Mouse (Mus musculus) liver, embryonic 16.5 days (tissue): ENCODE data around the gene Ceacam20. TPM values are rescaled to one million over a fixed set of nuclear protein-coding genes. Genes with fewer than 3 reads are reported as not detected.

Source experiments
- ATAC-seq: fragments of 200-750 bp; cut with Nextera tagmentation; 2 replicates; pipeline ENCODE4 v1.8.0; 2017; ENCODE audit warnings: low read depth, mild to moderate bottlenecking, moderate number of reproducible peaks, moderate library complexity
- H3K27ac ChIP-seq: fragments of 300-500 bp; sonication (generic); 2 replicates; pipeline ENCODE4 v1.5.1; 2014; ENCODE audit warnings: mild to moderate bottlenecking, low read length
- H3K27me3 ChIP-seq: fragments of 300-500 bp; sonication (generic); 2 replicates; pipeline ENCODE4 v1.6.1; 2014; ENCODE audit warnings: low read depth, low read length, mixed read lengths; ENCODE audit not compliant: control insufficient read depth, insufficient read depth
- H3K36me3 ChIP-seq: fragments of 300-500 bp; sonication (generic); 2 replicates; pipeline ENCODE4 v1.6.1; 2014; ENCODE audit warnings: mild to moderate bottlenecking; ENCODE audit not compliant: control insufficient read depth, insufficient read depth
- H3K4me1 ChIP-seq: fragments of 300-500 bp; sonication (generic); 2 replicates; pipeline ENCODE4 v1.6.1; 2014; ENCODE audit warnings: low read depth, low read length, mixed read lengths; ENCODE audit not compliant: control insufficient read depth
- H3K4me2 ChIP-seq: fragments of 300-500 bp; sonication (generic); 2 replicates; pipeline ENCODE4 v1.6.1; 2014; ENCODE audit warnings: low read depth, low read length, mixed read lengths
- H3K4me3 ChIP-seq: fragments of 300-500 bp; sonication (generic); 2 replicates; pipeline ENCODE4 v1.5.1; 2014; ENCODE audit warnings: low read depth, mild to moderate bottlenecking, low read length
- H3K9ac ChIP-seq: fragments of 300-500 bp; sonication (generic); 2 replicates; pipeline ENCODE4 v1.6.1; 2014; ENCODE audit warnings: low read depth, low read length
- H3K9me3 ChIP-seq: fragments of 300-500 bp; sonication (generic); replicated peaks from 2 replicates; pipeline ENCODE4 v1.6.1; 2016; ENCODE audit warnings: low read length; ENCODE audit not compliant: control insufficient read depth
- WGBS: fragments of 180-500 bp; shearing (Covaris S2); extraction: QIAGEN DNeasy Blood & Tissue Kit; methylation state at CpG from one replicate; pipeline ENCODE4 v1.1.7; 2014; ENCODE audit not compliant: insufficient replicate concordance; 5-methylcytosine and 5-hydroxymethylcytosine counted together
- polyA plus RNA-seq: library from polyadenylated mRNA; unstranded; fragments of >200 nt; fragmentation: Nextera tagmentation; extraction: Ambion mirVana; gene quantifications from 2 replicates; pipeline ENCODE4 v1.2.1, GENCODE M21; 2015

Ceacam20 gene
- polyA plus RNA-seq, 1 experiment from 2014 or later, result not detected

DNA sequence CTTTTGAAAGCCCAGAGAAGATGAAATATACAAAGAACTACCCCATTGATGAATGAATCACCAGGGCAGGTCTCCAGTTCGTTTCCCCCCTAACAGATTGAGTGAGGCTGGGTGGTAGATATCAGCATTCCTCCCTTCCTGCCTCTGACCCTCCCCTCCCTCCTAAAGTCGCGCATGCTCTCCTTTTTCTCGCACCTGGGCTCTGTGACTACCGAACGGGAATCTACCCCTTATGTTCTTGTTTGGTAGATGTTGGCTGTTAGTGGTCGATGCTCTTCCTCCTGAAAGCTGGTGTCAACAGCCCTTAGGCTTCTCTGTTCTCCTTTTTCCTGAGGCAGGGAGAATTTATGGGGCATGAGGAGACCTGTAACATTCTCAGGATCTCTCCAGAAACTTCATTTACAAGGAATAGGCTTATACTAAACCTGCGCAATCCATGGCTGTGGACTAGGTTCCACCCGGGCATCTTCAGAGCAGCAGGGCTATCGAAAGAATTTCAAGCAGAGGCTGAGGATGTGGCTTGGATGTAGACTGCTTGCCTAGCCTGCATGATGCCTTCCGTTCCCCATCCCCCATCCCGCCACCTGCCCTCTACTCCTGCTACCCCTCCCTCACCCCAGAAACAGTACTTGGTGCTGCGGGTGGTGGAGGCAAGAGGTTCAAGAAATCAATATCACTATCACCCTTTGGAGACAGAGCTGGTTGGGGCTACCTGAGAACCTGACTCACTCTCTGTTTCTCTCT lies 32.9 kb upstream of the Ceacam20 start:
- WGBS, result 12% methylated on average over 13 of the region's 13 CpGs
- ATAC-seq, result no peak
- Histone ChIP-seq H3K4me2 (no peak overlapping the region), H3K27ac (no peak overlapping the region), H3K27me3 (peaks cover 2% of the 10 kb centered on the region; the same call in 1 of the 2 replicates), H3K9ac (no peak overlapping the region), H3K36me3 (no peaks in the 10 kb centered on the region), H3K4me1 (no peaks in the 10 kb centered on the region; the same call in none of the 2 replicates), H3K9me3 (no peaks in the 10 kb centered on the region), H3K4me3 (no peak overlapping the region)

DNA sequence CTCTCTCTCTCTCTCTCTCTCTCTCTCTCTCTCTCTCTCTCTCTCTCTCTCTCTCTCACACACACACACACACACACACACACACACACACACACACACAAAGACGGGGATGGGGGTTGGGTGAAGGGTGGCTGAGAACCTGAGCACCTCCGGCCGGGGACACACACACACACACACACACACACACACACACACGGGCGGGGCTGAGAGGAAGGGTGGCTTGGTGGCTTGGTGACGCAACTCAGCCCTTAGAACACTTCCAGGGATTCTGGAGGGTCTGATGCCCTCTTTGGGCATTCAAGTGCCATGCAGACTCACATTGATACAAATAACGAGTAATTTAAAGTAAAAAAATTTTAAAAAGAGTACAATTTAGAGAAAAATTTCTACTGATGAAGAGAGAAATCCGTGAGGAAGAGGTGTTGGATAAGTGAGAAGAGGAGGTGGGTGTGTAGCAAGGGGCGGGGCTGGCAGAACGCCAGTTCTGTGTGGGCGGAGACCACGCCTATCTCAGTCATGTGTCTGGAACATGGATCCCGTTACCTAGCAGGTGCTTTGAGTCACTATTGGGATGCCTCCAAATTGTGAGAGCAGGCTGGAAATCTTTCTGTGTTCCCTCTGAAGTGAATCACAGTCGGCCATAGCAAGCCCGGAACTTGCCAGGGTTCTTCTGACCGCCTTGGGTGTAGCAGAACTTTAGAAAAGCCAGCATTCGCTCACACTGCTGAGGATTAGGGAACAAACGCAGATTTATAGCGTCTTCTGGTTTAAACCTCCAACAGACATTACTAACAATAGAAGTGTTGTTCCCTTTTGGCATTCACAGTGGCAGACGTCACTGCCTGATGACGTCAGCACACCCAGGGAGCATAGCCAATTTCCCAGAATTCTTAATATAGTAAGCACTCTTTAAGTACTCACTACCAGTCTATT lies 32.1 kb upstream of the Ceacam20 start:
- H3K27ac ChIP-seq, result no peak overlapping the region
- H3K9me3 ChIP-seq, result no peaks in the 10 kb centered on the region
- no peaks in the 10 kb centered on the region; the same call in none of the 2 replicates for H3K4me1 ChIP-seq
- no peak overlapping the region for H3K9ac ChIP-seq
- H3K36me3 ChIP-seq, result no peaks in the 10 kb centered on the region
- peaks cover 2% of the 10 kb centered on the region; the same call in 1 of the 2 replicates for H3K27me3 ChIP-seq
- 0 out of 2 replicates have a peak overlapping the region, but pooled peaks have one; percentile 4 for H3K4me3 ChIP-seq
- WGBS, result 7% methylated on average over 21 of the region's 21 CpGs
- peak; percentile 65 for ATAC-seq
- peak overlapping the region; percentile 35 for H3K4me2 ChIP-seq

DNA sequence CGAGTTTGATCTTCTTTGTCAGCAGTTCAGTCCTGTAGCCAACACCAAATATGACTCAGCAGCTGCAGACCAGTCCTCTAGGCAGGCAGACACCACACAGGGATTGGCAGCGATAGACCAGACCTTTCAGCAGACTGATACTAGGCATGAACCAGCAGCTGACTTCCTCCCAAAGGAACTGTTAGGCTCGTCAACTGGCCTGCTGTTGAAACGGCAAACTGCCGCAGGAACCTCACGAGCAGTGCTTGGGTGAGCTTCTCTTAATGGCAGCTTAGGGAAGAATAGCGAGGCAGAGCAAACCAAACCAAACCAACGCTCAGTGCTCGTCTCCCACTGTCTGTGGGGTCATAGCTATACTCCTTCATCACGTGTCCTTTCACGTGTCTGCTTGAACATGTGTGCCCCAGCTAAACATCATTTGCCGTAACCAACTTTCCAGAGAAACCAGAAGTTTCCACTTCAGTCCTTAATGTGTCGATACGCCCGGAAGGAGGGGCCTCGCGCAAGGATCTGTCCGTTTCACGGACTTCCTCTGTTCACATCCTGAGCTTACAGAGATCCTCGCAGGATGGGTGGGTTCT lies 30.0 kb upstream of the Ceacam20 start:
- Histone ChIP-seq H3K4me1 (no peaks in the 10 kb centered on the region; the same call in none of the 2 replicates), H3K9ac (no peak overlapping the region), H3K27me3 (peaks cover 2% of the 10 kb centered on the region; the same call in 1 of the 2 replicates), H3K27ac (peak overlapping the region; percentile 67), H3K4me2 (peak overlapping the region; percentile 25; the same call in 1 of the 2 replicates), H3K4me3 (0 out of 2 replicates have a peak overlapping the region, but pooled peaks have one; percentile 1), H3K9me3 (no peaks in the 10 kb centered on the region), H3K36me3 (no peaks in the 10 kb centered on the region)
- 14% methylated on average over 20 of the region's 20 CpGs for WGBS
- ATAC-seq, result peak; percentile 58

DNA sequence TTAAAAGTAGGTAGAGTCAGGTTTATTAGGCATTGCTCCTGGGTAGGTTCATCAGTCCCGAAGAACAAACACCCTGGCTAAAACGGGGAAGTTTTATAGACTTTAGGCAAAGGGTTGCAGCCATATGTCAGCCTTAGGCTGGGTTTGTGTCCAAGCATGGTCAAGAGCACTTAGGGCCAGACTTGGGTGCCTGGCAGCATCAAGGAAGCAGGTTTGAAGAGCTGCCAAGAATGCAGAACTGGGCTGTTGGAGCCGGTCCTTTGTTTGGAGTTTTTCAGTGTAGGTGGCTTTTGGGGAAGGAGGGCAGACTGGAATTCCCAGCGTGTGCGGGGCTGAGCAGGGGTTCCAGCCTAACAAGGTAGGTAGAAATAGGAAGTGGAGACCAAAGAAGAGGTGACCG lies 29.3 kb upstream of the Ceacam20 start:
- no peaks in the 10 kb centered on the region for H3K9me3 ChIP-seq
- peaks cover 2% of the 10 kb centered on the region; the same call in 1 of the 2 replicates for H3K27me3 ChIP-seq
- WGBS, result 33% methylated on average over 6 of the region's 6 CpGs
- H3K27ac ChIP-seq, result no peak overlapping the region; the same call in 1 of the 2 replicates
- H3K4me1 ChIP-seq, result no peaks in the 10 kb centered on the region; the same call in none of the 2 replicates
- H3K9ac ChIP-seq, result no peak overlapping the region
- H3K36me3 ChIP-seq, result no peaks in the 10 kb centered on the region
- no peak for ATAC-seq
- H3K4me2 ChIP-seq, result no peak overlapping the region
- H3K4me3 ChIP-seq, result no peak overlapping the region

DNA sequence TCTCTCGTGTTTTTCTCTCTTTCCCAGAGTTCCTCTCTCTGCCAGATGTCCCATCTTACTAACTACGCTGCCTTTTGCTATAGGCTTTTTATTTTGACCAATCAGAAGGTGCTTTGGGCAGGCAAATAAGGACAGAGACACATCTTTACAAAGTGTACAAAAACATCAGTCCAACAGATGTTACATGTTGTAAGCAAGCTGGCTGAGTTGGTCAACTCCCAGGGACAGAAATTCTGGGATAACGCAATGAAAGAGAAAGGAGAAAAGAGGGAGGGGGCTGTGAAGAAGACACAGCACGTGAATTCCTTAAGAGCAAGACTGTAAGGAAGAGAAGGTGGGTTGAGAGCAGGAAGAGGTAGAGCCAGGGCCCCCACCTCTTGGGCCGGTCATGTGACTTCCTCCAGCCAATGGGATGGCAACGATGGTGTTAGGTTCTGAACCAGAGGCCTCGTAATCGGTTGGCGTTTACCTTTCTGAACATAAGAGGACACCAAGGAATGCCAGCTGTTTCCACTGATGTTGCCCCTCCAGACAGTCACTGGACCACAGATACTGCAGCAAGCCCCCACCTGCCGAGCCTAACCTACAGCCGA lies 27.9 kb upstream of the Ceacam20 start:
- Histone ChIP-seq H3K9ac (no peak overlapping the region), H3K4me1 (no peaks in the 10 kb centered on the region; the same call in none of the 2 replicates), H3K27me3 (peaks cover 2% of the 10 kb centered on the region; the same call in 1 of the 2 replicates), H3K4me3 (no peak overlapping the region), H3K27ac (no peak overlapping the region), H3K4me2 (no peak overlapping the region), H3K36me3 (no peaks in the 10 kb centered on the region), H3K9me3 (no peaks in the 10 kb centered on the region)
- WGBS, result 63% methylated on average over 11 of the region's 11 CpGs
- ATAC-seq, result no peak

DNA sequence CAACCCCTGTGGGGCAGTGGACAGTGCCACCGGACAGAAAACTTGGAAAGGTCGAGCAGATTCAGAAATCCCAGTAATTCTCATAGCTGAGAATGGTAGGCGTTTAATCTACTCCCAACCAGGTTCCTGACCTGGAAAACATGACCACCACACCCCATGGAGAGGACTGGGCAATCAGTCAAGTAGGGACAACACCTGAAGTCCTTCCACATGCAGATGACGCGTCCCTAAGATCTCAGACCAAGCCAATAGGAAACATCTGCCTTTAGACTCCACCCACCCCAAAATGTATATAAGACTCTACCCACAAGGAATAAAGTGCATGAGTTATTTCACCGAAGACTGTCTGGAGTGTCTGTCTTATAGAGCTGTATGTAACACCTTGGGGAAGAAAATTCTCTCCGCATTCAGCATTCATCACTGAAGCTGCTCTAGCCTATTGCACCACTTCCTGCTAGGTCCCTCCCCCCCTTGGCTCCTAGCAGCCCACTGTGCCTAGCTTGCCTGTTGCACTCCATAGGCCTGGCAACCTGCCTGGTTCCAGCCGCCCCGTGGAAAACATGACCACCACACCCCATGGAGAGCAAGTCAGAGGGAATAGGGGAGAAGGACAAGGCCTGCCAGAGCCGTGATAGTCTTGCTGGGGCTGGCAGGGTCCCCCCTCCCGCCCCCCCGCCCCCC lies 25.5 kb upstream of the Ceacam20 start:
- Histone ChIP-seq H3K4me1 (no peaks in the 10 kb centered on the region), H3K4me3 (no peak overlapping the region), H3K4me2 (no peak overlapping the region), H3K9me3 (no peaks in the 10 kb centered on the region), H3K36me3 (no peaks in the 10 kb centered on the region), H3K27me3 (no peaks in the 10 kb centered on the region), H3K9ac (no peak overlapping the region), H3K27ac (no peak overlapping the region)
- 33% methylated on average over 10 of the region's 12 CpGs for WGBS
- peak; percentile 58; the same call in 1 of the 2 replicates for ATAC-seq

DNA sequence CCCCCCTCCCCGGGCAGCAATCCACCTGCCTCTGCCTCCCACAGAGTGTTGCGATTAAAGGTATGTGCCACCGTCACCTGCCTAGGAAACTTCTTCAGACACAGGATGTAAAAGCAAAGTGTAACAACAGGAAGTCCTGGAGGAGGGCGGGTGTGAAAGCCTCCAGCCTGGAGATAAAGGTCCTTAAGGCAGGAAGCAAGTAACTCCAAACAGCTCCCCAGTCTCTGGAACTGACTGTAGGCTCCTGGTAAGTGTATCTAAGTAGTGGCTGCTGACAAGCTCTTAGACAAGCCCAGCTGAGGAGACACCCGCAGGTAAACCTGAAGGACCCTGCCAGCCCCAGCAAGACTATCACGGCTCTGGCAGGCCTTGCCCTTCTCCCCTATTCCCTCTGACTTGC lies 25.0 kb upstream of the Ceacam20 start:
- no peaks in the 10 kb centered on the region for H3K4me1 ChIP-seq
- no peaks in the 10 kb centered on the region for H3K9me3 ChIP-seq
- WGBS, result 15% methylated on average over 5 of the region's 6 CpGs
- H3K27me3 ChIP-seq, result no peaks in the 10 kb centered on the region
- H3K27ac ChIP-seq, result no peak overlapping the region
- no peak for ATAC-seq
- no peak overlapping the region for H3K4me3 ChIP-seq
- H3K4me2 ChIP-seq, result no peak overlapping the region
- H3K36me3 ChIP-seq, result no peaks in the 10 kb centered on the region
- H3K9ac ChIP-seq, result no peak overlapping the region

DNA sequence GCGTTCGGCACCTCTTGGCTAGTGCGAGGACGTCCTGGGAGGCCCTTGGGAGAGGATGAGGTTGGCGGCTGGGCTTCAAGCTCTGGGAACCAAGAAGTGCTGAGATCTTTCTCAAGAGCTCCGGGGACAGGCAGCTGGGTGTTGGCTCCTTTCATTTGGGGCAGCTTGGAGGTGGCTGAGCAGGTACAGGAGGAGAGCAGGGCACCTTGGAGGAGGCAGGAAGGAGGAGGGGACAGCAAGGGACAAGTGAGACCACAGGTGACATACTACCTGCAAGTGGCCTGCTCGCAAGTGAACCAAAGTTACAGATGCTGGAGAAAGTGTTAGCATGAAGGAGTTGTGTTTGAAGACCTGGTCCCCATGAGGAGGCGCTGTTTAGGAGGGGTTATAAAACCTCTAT lies 20.5 kb upstream of the Ceacam20 start:
- H3K36me3 ChIP-seq, result no peaks in the 10 kb centered on the region
- H3K9ac ChIP-seq, result no peak overlapping the region
- no peak overlapping the region for H3K4me2 ChIP-seq
- H3K27ac ChIP-seq, result no peak overlapping the region
- no peak for ATAC-seq
- H3K9me3 ChIP-seq, result no peaks in the 10 kb centered on the region
- WGBS, result 66% methylated on average over 8 of the region's 8 CpGs
- H3K4me1 ChIP-seq, result no peaks in the 10 kb centered on the region
- no peaks in the 10 kb centered on the region for H3K27me3 ChIP-seq
- H3K4me3 ChIP-seq, result no peak overlapping the region
